Mouse (Mus musculus) hindlimb bud, embryonic 11.5 days (tissue): Measurements from ENCODE around the gene Galnt7.
A peak's percentile ranks its signal among the peaks of the same experiment; 100 is the strongest.

ENCODE experiments used
- DNase-seq: peaks from one replicate; pipeline ENCODE4 v3.0.0-alpha.2; 2012; ENCODE audit warnings: low read depth, low spot score; ENCODE audit errors: extremely low spot score

Gene Galnt7

DNA sequence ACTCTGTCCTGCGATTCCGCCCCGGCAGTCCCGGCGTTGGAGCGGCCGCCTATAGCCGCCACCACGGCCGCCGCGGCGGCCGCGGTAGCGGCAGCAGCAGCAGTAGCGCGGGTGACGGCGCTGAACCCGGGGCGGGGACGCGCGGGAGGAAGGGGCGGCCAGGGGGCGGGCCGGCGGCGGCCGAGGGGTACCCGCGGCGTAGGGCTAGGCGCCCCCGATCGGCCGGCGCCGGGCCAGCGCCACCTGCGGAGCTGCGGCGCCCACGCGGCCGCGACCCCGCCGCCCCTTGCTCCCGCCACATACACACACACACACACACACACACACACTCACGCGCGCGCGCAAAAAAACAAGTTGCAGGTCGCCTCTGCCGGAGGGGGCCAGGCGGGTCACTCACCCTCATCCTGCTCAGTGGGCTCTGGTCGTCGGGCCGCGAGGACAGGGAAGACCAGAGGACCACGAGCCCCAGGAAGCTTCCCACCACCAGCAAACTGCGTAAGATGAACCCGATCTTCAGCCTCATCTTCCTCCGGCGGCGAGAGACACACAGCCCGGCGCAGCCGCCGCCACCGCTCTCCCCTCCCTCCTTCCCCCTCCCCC is at the start of gene Galnt7:
Galnt7 (minus strand) TSS at position 577 of the 600 bp plus-strand sequence.
- DNase-seq, result no peak

GRCm38 (mm10) chr8:57688633-57689032 is 35.8 kb upstream of the Galnt7 start:
- peak; percentile 8 for DNase-seq

- no peak for DNase-seq
Measured at GRCm38 (mm10) chr8:57685803-57686202, 33.0 kb upstream of the Galnt7 start.

DNA sequence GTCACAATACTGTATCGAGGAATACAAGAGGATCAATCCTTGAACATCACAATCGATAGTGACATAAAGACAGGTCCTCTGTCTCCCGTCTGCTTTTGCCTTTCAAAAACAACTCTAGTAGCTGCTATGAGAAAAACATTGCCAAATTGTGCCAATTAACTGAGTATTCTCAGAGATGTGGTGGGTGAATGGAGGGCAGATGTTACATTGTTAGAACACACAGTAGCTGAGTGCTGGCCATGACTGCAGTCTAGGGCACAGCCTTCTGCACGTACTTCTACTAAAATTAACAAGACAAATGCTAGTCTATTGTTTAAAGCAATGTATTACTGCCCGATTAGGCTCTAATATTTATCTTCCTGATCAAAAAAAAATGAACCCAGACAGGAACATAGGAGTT is 27.2 kb upstream of the Galnt7 start:
- no peak for DNase-seq

DNA sequence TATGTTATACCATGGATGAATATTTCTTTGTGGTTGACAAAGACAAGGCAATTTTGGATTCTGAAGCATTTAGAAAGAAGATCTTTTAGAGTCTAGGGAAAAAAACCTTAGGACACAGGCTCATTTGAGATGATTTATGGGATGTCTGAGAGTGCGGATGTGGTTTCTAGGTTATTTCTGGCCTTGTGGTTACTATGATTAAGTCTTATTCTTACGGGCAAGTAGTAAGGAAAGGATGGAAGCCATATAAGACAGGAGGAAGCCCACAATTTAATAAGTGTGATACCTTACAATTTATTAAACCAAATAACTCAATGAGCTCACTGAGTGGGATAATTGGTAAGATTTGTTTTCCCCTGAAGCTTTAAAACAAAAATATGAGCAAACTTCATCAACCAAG is 11.3 kb upstream of the Galnt7 start:
- DNase-seq, result no peak

DNA sequence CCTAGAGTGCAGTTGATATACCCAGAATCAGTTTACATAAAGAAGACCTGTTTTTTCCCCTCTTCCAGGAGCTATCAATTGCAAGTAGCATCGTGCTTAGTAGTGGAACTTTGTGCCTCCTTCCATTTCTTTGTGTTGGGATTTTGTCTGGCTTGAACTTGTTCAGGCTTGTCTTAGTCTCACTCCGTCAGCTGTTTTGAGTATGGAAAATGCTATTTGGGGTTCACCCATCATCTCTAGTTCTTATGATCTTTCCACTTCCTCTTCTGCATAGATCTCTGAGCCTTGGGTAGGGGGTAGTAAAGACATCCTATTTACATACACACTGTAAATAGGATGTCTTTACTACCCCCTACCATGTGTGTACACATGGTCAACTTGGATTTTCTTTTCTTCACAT is 7.2 kb upstream of the Galnt7 start:
- DNase-seq, result no peak

GRCm38 (mm10) chr8:57656446-57656845 is 3.6 kb upstream of the Galnt7 start:
- no peak for DNase-seq

DNA sequence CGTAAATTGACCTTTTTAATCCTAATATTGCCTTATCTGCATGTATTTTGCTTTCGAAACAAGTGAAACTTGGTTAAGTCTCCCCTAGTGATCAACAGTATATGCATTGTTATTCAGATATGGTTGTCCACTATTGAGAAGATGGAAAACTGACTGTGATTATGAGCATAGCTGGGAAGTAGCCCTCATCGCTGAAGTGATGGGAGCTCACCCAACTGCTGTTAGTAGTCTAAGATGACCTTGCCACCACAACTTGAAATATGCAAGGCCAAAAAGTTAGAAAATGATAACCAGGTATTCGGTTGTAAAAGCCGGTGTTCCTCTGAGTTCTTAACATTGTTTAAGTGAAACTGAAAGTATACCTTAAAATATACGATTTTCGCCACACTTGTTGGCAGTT is 1.3 kb upstream of the Galnt7 start:
- no peak for DNase-seq

GRCm38 (mm10) chr8:57653768-57654125 is 915 bp upstream of the Galnt7 start:
- DNase-seq, result no peak

- DNase-seq, result no peak
Measured at GRCm38 (mm10) chr8:57653056-57653767, 380 bp upstream of the Galnt7 start.

DNA sequence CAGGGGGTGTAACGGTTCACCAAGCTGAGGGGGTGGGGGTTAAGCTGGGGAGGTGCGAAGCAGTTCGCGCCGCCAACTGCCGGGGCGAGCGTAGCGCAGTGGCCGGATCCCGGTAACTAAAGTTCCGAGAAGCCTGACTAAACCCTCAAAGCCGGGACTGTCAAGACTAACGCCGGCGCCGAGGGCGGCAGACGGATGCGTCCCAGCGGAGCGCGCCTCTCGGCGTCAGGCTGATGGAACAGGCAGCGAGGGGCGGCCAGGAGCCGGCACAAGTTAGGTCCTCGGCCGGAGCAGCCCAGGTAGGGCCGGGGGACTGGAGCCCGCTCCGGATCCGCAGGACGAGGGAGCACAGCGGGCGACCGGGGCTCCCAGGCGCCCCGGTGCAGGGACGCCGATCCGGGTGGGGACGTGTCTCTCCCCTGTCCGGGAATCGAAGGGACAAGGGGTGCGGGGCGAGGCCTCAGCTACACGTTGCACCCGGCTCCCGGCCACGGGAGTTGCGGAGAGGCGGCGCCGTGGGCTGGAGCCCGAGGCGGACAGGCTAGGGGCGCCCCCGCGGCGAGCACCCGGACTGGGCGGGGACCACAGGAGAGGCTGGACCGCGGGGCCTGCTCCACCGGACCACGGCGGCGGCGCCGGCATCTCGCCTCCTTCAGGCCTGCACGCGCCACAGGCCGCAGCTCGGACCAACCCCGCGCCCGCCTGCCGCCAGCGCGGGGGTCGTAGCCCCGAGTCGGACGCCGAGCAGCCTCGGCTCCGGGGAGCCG is 960 bp downstream of the Galnt7 start:
- DNase-seq, result no peak

- DNase-seq, result no peak
Measured at GRCm38 (mm10) chr8:57651357-57651688, 1.5 kb downstream of the Galnt7 start.

DNA sequence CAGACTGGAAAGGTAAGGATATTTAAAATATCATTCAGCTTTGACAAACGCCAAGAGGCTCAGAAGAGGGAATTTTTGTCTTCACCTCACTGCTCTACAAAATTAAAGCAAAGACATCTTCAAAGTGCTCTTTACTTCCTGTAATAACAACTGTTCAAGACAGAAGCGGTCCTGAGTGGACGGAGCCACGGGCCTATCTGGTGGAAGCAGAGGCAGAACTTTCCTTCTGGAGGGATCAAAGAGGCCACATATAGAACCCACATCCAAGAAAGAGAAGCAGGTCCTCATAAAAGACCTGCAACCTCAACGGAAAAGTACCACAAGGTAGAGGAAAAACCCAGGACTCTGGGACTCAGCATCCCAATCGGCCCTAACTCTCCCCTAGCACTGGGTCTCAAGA is 2.6 kb downstream of the Galnt7 start:
- no peak for DNase-seq

DNA sequence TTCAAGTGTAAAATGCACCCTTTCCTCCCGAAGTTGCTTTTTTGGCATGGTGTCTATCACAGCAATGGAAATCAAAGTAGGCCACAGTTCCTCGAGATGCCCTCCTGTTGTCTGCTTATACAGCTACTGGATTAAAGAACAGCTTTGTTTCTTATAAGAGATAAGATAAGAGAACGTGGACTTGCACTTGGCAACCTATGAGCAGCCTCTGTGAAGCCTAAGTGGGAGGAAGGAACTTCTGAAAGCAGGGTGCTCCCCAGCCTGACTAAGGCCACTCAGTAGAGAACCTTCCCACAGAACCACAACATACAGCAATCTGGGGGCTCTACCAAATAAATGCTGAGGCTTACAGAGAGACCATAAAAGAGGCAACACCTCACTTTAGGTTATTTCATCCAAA is 5.3 kb downstream of the Galnt7 start:
- DNase-seq, result no peak

- no peak for DNase-seq
Measured at GRCm38 (mm10) chr8:57644281-57644680, 8.6 kb downstream of the Galnt7 start.

- DNase-seq, result no peak
Measured at GRCm38 (mm10) chr8:57642722-57643121, 10.1 kb downstream of the Galnt7 start.

DNA sequence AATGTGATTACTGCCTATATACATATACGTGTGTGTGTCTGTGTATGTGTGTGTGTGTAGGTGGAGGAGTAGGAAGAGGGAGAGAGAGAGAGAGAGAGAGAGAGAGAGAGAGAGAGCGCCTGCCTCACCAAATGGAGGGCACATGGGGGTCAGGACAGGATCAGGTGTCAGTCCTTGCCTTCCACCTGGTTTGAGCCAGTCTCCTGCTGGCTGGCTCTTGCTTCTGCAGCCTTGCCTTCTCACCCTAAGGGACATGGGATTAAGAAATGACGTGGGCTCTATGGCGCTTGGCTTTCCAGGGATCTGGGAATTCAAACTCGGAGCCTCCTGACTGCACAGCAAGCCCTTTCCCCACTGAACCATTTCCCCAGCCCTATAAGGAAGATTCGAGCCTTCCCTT is 13.9 kb downstream of the Galnt7 start:
- no peak for DNase-seq

DNA sequence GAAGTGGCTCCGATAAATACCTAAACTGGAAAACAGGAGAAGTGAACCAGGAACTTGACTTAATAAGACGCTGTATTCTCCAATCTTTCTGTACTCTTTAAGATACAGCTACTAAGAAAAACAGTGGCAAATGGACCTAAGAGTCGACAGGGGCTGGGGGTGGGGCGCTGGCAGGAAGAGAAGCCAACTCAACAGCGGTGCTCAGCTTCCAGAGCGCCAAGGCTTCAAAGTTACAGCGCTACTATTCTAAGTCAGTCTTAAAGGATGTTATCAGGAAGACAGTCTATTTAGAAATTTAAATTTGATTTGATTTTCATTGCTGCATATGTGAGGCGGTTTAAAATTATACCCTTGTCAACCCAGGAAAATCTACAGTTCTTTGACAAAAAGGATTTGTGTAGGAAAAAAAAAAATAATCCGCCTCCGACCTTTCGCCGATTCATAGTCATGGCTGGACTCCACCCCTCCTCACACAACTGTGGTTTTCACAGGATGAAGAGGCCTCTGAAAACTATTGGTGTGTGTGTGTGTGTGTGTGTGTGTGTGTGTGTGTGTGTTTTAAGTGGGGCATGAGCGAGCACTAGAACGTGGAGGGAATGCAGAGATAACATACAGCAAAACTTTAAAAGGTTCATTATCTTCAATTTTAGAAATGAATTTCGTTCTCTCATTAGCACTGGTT is 15.1 kb downstream of the Galnt7 start:
- DNase-seq, result no peak

GRCm38 (mm10) chr8:57636698-57637097 is 16.1 kb downstream of the Galnt7 start:
- no peak for DNase-seq

- no peak for DNase-seq
Measured at GRCm38 (mm10) chr8:57636281-57636680, 16.6 kb downstream of the Galnt7 start.

GRCm38 (mm10) chr8:57631780-57632179 is 21.1 kb downstream of the Galnt7 start:
- no peak for DNase-seq

GRCm38 (mm10) chr8:57630148-57630547 is 22.7 kb downstream of the Galnt7 start:
- no peak for DNase-seq
